20 mouse cellular contexts compared by ENCODE assay signal in the genomic region with DNA sequence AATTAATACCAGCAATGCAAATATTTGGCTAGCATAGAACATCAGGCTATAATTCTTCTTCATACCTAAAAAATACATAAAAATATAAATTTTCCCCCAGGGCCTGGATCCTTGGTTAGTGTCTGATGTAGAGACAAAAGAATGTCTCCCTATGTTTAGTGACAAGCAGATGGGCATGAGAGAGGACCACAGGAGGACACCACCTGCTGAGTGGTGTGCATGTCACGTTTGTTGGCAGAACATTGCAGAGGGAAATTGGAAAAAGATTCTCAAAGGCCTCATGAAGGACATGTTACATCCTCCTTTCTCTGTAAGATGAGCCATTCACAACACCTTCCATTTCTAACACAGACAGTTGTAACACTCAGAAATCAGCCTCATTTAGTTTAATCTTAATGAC.
DNase-seq lines count a peak whose midpoint lies in the region; TF ChIP-seq lines count a peak whose summit lies in the region.
"Had no signal": no experiment of that assay in that cellular context is flagged by ENCODE, and none has a peak within 500 bp of the region (broad histone marks: within the 10 kb centered on the region; RNA-seq: fewer than 3 reads in every experiment).

No protein-coding gene starts in this region.

- WGBS in cerebellum, adult 2 months = 19% methylated on average over 1 of the region's 1 CpGs

- intact Hi-C loops in left cerebral cortex, postnatal 4 days (cut with DNase I) = no loop called here

- no peak for TF ChIP-seq CTCF in cerebellum, adult 2 months (IDR thresholded peaks at IDR 0.05; ENCODE audit: borderline replicate concordance, insufficient read depth, low read depth, low read length)

- peaks cover 2% of the 10 kb centered on the region; the same call in 1 of the 2 replicates for H3K4me1 ChIP-seq in cerebellum, adult 2 months (ENCODE audit: control insufficient read depth, insufficient read depth, low read length)
- H3K4me1 ChIP-seq: forebrain, embryonic 10.5 days; forebrain, embryonic 13.5 days; heart, embryonic 10.5 days; heart, embryonic 13.5 days had no signal

- DNase-seq in cerebellum, adult 2 months = peak; percentile 10 to 33
- no peak for DNase-seq in cerebellum, adult 8-10 months
- DNase-seq in cerebellum, postnatal 10 days = peak; percentile 55 to 61
- no peak for DNase-seq in cerebellum, adult 18-20 months
- peak; percentile 24 for DNase-seq in left cerebral cortex, postnatal 4 days
- DNase-seq in left cerebral cortex, adult 11 months (ENCODE audit: low spot score) = no peak
- DNase-seq: adrenal gland, adult 8-10 months; adrenal gland, postnatal 25 days; gastrocnemius, postnatal 10 days; gastrocnemius, postnatal 36 days; heart, adult 2 months; heart, postnatal 14 days; heart, postnatal 4 days; kidney, adult 18-20 months had no signal

- no peak for TF ChIP-seq POLR2A in cerebellum, adult 2 months (IDR thresholded peaks at IDR 0.05; ENCODE audit: borderline replicate concordance, insufficient read depth, low read length)

- no peaks in the 10 kb centered on the region for H3K27me3 ChIP-seq in cerebellum, adult 2 months (ENCODE audit: control insufficient read depth, insufficient read depth, low read length)
- H3K27me3 ChIP-seq: forebrain, embryonic 13.5 days; heart, embryonic 13.5 days had no signal

- H3K27ac ChIP-seq in cerebellum, adult 2 months (ENCODE audit: insufficient read depth, low read length) = no peak overlapping the region
- H3K27ac ChIP-seq: forebrain, embryonic 10.5 days; forebrain, embryonic 13.5 days; heart, adult 2 months; heart, embryonic 10.5 days; heart, embryonic 13.5 days; hindbrain, embryonic 14.5 days; hindbrain, postnatal 0 days had no signal

- H3K4me3 ChIP-seq in cerebellum, adult 2 months (replicated peaks; ENCODE audit: insufficient read depth, low read depth, low read length) = no peak overlapping the region
- H3K4me3 ChIP-seq: forebrain, embryonic 10.5 days; forebrain, embryonic 13.5 days; heart, adult 2 months; heart, embryonic 10.5 days; heart, embryonic 13.5 days had no signal

Comparison
In these comparisons a context has a peak if more than half of its experiments do, and no peak if none do; other contexts are left out.
1. DNase-seq: peak in cerebellum, adult 2 months (2 of 2), cerebellum, postnatal 10 days (2 of 2) and left cerebral cortex, postnatal 4 days (single experiment); none in cerebellum, adult 8-10 months (single experiment), cerebellum, adult 18-20 months (0 of 2) and left cerebral cortex, adult 11 months (single experiment).